Mouse (Mus musculus): ENCODE data around the gene Ddx27.

Gene Ddx27

DNA sequence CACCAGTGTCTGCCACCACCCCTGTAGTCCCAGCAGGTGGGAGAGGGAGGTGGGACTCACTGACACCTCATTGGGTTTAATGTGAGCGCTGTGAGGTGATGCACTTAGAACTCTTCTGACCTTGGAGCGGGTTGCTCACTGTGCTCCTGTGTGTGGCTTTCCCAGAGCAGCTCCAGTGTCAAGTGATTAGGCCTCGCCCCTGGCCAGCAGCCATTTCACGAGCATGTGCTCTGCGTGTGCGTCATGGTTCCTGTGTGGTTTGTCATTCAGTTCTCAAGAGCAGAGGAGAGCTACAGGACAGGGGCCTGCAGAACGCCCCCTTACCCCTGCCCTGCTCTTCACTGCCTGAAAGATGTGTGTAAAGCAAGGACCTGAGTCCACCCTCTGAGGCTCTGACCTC, 13.6 kb downstream of the Ddx27 start:
- DNase-seq (ENCODE audit: low read depth) = no peak

DNA sequence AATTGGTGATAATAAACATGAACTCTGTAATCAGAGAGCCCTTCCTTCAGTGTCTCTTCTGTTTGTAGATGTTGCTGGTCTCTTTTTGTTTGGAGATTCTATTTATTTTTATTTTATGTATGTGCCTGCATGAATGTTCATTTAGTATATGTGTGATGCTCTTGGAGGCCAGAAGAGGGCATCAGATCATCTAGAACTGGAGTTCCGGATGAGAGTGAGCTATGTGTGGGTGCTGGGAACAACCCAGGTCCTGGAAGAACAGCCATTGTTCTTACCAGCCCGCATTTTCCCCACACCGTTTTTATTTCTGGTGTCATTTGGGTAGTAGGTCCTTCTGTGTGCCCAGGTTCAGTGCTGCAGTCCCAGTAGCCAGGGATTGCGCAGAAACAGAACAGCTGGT, 15.5 kb downstream of the Ddx27 start:
- DNase-seq (ENCODE audit: low read depth) = no peak

DNA sequence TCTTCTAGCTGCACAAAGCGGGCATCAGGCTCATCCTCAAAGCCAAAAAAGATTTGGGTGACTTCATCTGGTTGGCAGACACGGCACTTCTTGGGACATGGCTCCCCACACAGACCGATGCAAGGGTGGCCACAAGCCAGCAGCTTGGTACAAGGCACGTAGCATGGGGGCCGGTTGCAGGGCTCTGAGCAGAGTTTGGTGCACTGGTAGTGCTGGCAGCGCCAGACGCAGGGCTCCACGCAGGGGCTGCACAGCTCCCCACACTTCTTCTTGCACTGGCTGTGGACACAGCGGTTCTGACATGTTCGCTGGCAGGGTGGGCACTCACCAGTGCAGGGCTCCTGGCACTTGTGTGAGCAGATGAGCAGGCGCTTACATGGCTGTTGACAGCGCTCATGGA, 22.7 kb downstream of the Ddx27 start:
- no peak for DNase-seq (ENCODE audit: low read depth)

DNA sequence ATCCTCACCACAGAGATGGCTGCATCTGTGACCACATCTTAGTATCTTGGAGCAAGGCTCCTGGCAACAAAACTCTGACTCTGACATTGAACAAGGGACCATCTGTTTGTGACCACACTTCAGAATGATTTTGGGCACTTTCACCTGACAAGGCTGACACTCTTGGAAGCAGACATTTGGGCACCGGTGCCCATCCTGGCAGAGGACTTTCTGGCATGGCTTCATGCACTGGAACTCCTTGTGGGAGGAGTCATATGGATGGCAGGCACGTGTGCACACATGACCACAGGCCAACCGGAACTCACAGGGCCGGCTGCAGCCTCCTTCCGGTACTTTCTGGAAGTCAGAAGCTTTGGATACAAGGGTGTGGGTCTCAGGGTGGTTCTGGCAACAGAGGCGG, 23.3 kb downstream of the Ddx27 start:
- no peak for DNase-seq (ENCODE audit: low read depth)

DNA sequence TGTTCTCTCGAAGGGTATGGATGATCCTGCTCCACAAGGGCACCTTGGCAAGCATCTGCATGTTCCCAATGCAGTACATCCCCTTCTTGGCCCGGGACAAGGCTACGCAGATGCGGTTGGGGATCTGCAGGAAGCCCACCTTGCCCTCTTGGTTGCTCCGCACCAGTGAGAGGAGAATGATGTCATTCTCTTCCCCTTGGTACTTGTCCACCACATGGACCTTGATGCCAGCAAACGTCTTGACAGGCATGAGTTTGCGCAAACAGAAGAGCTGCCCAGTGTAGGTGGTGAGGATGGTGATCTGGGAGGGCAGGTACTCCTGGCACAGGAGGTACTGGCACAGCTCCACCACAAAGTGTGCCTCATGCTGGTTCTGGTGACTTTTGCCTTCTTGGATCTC, 23.7 kb downstream of the Ddx27 start:
- no peak for DNase-seq (ENCODE audit: low read depth)

DNA sequence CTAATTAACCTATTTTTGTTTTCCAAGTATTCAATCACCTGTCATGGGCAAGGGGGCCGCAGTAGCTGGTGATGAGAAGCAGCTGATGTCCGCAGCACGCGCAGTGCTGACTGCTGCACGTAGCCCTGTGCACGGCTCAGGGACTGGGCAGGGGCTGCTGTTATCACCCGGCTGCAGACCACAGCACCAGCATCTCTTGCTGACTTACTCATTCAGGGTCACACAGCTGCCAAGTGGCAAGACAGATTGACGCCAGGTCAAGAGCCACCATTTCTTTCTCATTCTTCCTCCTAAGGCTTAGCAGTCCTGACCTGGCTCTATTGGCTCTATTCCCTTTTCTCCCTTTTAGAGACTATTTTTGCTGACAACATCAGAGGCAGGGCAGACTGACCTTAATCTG, 24.4 kb downstream of the Ddx27 start:
- no peak for DNase-seq (ENCODE audit: low read depth)

DNA sequence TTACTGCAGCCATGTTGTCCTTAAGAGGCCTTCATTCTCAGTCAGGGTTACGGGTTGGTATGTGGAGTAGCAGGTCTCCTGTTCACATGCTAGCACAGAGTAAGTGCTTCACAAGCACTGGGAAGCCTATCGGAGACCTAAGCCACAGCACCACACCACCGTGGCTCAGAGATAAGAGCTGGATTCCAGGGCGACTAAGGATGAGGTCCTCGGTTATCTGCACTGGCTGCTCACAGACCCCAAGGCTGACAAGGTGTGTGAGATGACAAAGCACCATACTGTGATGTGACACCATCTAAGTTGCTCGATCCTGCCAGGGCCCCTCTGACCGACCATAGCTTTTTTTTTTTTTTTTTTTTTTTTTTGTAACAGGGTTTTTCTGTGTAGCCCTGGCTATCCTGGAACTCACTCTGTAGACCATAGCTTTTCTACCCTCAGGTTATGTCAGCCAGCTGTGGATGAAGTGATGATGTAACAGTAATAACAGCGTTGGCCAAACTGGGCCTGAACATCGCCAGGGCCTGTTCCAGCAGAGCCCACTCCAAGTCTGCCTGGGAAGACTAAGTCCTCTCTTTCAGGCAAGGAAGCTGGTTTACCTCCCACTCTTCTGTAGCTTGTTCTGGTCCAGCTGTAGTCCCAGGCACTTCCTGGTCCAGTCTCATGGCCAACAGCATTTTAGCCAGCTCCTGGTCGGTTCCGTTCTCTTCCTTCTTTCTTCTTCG, 28.6 kb downstream of the Ddx27 start:
- no peak for DNase-seq (ENCODE audit: low read depth)

DNA sequence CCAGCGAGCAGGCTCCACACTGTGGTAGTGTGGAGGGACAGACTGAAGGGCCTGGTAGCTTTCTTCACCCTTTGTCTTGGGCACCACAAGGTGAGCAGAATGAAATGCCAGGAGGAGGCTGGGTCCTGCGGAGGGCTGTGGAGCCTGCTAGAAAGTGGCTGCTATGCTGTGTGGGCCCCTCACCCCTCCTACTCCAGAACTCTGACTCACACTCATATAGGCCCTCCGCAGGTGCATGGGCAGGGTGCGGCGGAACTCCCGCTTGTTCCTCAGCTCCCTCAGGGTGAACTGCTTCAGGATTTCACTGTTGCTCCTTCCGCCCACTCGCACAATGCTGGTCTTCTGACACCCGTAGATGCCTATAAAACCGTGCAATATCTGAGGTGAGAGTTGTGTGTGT, 33.2 kb downstream of the Ddx27 start:
- DNase-seq (ENCODE audit: low read depth) = no peak

DNA sequence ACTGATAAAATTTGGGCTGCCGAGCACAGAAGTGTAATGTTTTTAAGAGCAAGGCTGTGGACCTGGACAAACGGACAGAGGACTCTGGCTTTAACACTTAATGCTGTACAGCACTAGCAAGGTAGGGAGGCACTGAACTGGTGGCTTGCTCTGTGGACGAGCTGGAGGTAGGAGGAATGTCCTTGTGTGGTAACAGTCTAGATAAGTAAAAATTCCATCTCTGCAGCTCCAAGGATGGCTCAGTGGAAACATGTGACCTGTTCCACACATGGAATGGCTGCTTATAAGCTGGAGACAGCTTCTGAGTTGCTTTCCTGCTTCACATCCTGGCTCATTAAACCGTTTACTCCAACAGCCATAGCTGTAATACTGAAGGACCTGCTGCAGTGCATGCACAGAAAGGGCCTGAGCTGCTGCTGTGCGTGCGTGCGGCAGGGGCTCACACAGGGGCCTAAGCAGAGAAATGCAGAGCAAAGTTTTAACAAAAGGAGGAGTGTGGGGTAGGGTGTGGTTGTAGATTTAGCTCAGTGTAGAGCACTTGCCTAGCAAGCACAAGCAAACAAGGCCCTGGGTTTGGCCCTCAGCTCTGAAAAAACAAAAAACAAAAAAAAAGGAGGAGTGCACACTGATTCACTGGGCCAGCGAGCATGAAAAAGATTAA, 33.8 kb downstream of the Ddx27 start:
- no peak for DNase-seq (ENCODE audit: low read depth)

DNA sequence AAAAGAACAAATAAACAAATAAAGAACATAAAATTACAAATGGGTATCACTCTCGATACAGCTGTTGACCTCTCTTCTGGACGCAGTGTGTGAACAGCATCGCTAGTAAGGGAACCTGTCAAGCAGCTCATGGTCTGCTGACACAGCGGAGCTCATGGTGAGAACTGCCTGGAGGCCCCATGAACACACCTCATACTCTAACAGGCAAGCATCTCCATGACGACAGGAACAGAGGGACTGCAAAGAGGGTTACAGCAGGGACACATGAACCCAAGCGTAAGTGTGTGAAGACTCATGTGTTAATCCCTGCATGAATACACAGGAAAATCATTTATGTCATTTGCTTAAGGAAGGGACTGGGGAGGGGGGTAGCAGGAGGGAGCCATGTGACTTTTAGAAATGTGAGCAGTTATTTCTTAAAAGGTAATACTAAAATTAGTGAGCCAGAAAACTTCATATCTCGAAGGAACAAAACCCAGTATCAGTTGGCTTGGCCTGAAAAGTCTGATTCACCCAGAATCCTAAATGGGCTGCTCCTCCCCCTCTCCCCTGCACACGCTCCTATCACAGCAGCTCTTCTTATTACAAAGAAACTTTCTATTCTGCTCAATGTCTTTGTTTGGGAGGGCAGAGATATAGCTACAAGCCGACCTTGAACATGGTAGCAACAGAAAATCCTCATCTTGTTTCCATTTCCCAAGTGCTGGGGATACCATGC, 38.3 kb downstream of the Ddx27 start:
- DNase-seq (ENCODE audit: low read depth) = no peak

DNA sequence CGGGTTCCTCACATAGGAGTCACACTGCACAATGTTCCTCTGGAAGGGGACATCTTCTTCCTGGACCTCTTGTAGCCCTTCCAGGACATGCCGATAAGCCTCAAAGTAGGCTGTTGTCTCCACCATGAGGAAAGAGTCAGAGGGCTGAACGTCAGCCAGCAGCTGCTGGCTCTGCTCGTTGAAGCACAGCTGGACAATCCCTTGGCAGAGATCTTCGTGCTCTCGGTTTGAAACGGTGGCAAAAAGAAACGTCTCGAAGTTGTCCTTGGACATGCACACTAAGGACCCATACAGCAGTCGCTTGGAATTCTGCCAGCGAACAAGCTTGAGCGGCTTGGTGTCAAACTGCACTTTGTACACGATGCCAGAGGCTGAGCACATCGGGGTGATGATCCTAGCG, 40.4 kb downstream of the Ddx27 start:
- DNase-seq (ENCODE audit: low read depth) = no peak

DNA sequence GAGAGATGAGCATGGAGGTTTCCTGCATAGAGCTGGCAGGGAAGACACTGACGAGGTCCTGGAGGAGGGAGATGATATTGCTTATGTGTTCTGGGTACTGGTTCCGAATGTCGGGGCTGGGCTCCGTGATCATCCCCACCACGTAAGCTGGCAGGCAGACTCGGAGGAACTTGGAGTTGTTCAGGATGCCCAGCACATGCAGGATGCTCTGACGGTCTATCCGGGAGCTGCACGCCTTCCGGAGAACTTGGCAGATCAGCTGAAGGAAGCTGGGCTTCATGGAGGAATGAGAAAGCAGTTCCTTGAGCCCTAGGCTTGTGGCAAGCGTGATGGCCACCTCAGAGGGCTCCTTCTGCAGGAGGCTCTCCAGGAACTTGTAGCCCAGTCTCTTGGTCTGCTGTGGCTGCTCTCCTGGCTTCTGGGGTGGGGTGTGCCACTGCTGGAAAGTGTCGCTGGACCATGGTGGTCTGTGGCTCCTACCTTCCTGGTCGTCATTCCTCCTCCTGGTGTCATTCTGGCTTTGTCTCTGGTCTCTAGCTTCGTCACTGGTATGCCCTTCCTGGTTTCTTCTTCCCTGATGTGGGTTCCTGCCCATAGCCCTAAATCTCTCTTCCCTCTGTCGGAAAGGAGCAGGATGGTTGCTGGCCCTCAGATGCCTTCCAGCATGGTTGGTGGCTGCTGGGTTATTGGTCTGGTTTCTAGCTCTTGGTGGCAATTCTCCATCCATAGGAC, 41.4 kb downstream of the Ddx27 start:
- no peak for DNase-seq (ENCODE audit: low read depth)

DNA sequence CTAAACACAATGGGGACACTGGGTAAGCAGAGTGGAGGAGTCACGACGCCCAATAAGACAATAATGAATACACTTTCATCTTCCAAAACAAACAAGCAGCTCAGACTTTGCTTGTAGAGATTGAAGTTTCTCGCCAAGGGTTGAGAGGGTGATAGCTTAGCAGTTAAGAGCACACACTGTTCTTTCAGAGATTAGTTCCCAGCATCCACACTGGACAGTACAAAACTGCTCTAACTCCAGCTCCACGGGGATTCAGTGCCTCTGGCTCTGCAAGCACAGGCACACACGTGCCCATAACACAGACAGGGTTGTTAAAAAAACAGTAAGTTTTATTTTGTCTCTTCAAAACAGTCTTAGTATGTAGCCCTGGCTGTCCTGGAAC, 41.9 kb downstream of the Ddx27 start:
- no peak for DNase-seq (ENCODE audit: low read depth)

DNA sequence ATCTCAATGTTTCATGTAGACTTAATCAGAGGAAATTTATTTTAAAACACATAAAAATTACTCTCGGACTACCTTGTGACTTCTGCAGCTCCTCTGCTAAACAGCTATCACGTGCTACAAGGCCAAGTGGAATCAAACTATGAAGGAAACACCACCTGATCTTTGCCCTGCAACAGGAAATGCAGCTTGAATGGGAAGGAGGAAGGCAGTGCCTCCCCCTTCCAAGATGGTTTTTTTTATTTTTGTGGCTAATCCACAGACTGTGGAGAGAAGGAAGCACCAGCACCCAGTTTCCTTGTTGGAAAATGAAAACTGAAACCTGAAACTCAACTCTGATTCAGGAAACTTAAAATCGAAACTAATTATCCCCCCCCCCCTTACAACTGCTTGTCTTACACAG, 43.2 kb downstream of the Ddx27 start:
- DNase-seq (ENCODE audit: low read depth) = no peak

DNA sequence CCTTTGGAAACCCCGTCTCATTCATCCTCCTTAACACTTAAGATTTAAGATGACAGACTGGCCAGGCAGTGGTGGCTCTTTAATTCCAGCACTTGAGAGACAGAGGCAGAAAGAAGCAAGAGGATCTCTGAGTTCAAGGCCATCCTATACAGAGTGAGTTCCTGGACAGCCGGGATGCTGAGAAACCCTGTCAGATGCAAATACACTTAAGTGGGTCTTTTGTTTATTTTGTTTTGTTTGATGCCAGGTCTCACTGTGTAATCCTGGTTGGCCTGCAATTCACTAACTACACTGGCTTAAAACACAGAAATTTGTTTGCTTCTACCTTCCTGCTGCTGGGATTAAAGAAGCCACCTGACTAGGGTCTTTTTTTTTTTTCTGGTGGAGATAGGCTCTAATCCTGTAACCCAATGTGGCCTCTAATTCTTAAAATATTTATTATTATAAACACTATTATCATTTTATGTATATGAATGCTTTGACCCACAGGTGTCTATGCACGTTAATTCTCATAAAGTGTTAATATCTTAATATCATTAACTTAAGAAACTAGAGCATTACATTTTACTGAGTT, 43.9 kb downstream of the Ddx27 start:
- no peak for DNase-seq (ENCODE audit: low read depth)

DNA sequence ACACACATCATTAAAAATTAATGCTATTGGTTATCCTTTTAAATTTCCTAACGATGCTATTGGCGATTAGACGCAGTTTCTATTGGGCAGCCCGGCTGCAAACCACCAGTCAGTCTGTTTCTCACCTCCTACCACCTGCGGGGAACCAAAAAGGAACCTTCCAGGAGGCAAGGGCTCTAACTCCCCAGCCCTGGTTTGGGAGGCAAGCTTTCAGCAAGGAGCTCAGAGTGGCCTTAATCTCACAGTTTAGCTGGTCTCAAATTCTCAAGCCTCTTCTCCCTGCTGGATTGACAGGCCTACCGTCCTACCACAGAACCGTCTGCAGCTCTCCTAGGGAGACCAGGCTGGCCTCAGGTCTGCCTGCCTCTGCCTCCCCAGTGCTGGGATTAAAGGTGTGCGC, 44.5 kb downstream of the Ddx27 start:
- DNase-seq (ENCODE audit: low read depth) = no peak

DNA sequence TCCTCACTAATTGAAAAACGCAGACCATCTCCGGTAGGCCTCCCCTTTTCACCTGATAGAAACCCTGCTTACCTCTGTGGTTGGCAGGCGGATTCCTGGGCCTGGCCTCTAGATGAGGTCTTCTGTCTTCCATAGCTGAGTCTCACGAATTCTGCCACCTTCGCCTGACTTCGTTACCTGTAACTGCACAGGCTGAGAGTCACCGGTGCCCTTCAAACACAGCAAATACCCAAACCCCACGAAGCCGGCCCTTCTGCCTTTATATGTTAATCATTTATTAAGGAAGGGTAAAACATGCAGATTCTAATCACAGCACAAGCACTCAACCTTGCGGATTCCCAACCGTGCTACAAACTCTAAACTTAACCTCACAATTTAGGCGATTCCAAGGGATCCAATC, 45.0 kb downstream of the Ddx27 start:
- no peak for DNase-seq (ENCODE audit: low read depth)

DNA sequence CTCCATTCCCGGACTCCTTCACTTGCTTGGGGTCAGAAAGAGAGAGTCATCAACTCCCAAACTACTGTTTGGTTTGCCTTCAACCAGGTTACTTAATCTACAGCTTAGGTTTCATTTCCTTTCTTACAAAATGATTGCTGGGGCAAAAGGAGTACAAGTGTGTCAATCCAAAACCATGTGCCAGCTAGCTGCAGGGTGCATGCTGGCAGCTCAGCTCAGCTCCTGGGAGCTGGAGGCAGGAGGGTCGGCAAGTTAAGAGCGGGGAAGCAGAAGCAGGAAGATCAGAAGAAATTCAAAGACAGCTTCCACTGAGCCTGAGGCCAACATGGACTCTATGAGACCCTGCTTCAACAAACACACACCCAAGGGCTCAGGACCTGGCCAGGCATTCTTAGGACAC, 45.4 kb downstream of the Ddx27 start:
- DNase-seq (ENCODE audit: low read depth) = no peak

DNA sequence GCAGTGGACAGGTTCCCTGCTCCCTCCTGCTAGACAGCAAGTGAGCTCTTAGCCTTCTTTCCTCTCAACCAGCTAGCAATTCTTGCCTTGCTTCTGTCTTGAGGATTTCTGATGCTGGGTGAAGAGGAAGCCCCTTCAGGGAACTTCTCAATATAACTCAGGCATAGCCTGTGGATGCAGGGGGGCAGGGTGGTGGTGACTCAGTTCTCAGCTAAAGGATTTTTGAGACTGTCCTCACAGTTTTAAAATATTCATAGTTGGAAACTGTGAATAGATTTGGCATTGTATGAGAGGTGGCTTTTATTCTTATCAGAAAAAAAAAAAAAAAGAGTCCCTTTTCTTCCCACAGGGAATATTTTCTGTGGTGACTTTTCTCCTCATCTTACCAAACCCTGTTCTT, 45.8 kb downstream of the Ddx27 start:
- no peak for DNase-seq (ENCODE audit: low read depth)

DNA sequence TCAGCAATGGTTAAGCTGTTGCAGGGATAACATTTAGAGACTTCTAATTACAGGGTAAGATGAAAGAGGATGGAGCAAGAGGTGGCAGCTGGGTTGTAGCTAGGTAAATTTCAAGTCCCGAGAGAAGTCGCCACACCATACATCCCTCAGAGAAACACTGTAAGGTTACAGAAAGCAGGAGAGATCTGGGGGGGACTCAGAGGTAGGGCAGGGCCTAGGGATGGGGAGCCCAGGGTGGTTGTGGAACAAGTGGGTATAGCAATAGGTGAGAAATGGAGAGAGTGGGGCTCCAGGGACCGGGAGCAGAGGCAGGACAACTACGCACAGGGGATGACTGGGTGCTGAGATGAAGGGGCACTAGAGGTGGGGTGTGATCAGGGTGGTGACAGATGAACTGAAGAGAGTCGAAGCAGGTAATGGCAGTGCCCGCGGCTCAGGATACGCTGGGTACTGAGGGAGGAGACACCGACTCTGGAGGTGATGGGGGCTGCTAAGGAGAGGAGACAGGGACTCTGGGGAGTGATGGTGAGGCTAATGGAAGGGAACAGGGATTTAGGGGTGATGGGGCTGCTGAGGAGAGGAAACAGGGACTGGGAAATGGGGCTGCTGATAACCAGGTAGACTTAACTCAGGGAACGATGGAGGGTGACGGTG, 46.5 kb downstream of the Ddx27 start:
- no peak for DNase-seq (ENCODE audit: low read depth)

DNA sequence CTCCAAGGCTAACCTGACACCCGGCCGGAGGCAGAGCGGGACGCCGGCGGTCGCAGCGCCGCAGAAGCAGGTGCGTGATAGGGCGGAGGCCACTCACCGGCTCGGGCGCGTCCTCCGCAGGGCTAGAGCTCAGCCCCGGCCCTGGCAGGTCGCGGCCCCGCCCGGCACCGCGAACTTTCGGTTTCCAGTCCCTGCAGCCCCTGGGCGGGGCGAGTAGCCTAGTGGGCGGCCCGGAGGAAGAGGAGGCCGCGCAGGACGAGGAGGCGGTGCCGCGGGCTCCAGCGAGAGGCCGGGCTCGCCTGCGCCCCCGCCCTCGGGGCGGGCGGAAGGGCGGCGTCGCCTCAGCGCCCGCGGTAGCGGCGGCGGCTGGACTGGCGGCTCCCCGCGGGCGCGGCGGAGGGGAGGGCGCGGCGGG, 47.5 kb downstream of the Ddx27 start:
- DNase-seq (ENCODE audit: low read depth) = peak; percentile 71

Measured in fibroblast of lung, adult 2 months (primary cell).